Mouse (Mus musculus): Measurements from ENCODE around the gene Msi2.

DNA sequence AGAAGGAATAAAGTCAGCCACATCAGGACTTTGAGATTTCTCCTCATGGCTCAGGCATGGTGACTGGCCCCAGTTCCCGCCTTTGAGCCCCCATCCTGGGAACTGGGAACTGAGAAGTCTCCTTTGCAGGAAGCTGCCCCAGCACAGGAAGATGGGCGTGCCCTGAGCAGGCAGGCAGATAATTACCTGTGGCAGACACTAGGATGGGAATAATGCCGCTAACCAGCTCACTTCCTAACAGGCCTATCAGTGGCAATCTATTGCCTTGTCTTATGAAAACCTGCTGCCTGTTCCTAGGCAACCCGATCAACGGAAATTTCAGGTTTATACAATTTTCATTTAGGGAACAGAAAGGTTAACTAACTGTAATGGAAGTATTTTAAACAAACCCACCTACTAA lies 319.3 kb downstream of the Msi2 start:
- no peak for TF ChIP-seq POLR2A (IDR thresholded peaks at IDR 0.05; ENCODE audit: borderline replicate concordance, control insufficient read depth, low read depth, low read length)
- TF ChIP-seq CTCF (IDR thresholded peaks at IDR 0.05; ENCODE audit: control insufficient read depth, insufficient read depth, low read length), result no peak
